Mouse (Mus musculus) olfactory bulb, adult 2 months (tissue): ENCODE measurements around the gene Ppp2r2c. TPM values are rescaled to one million over a fixed set of nuclear protein-coding genes. Genes with fewer than 3 reads are reported as not detected.

Experiments used
- H3K27ac ChIP-seq: fragments of 200-500 bp; 2 replicates; pipeline ENCODE4 v1.5.1; 2012; ENCODE audit warnings: low read depth, low read length; ENCODE audit not compliant: insufficient read depth
- H3K4me1 ChIP-seq: fragments of 200-500 bp; 2 replicates; pipeline ENCODE4 v1.6.1; 2012; ENCODE audit warnings: low read length; ENCODE audit not compliant: control insufficient read depth, insufficient read depth
- H3K4me3 ChIP-seq: fragments of 200-500 bp; 2 replicates; pipeline ENCODE4 v1.5.1; 2012; ENCODE audit warnings: mild to moderate bottlenecking, low read depth, low read length, moderate library complexity; ENCODE audit not compliant: insufficient read depth
- CTCF ChIP-seq: fragments of 200-500 bp; IDR thresholded peaks from 2 replicates; pipeline ENCODE4 v1.5.1; 2012; ENCODE audit warnings: low read depth, mild to moderate bottlenecking, low read length, moderate library complexity; ENCODE audit not compliant: insufficient read depth
- POLR2A ChIP-seq: fragments of 200-500 bp; IDR thresholded peaks from 2 replicates; pipeline ENCODE4 v1.6.1; 2012; ENCODE audit warnings: mild to moderate bottlenecking, low read depth, low read length, moderate library complexity; ENCODE audit not compliant: insufficient read depth
- WGBS: fragments of 180-500 bp; shearing (Covaris S2); methylation state at CpG from one replicate; pipeline ENCODE4 v1.1.7; 2018; 5-methylcytosine and 5-hydroxymethylcytosine counted together
- polyA plus RNA-seq: library from polyadenylated mRNA; stranded (reverse); fragments of >200 nt; gene quantifications from 2 replicates; pipeline ENCODE4 v1.2.4, GENCODE M21; 2012; ENCODE audit warnings: low replicate concordance; ENCODE audit not compliant: missing spikeins, insufficient read depth, insufficient read length

Ppp2r2c gene
- polyA plus RNA-seq, 1 experiment: 124 TPM

GRCm38 (mm10) chr5:36839032-36839431, 29.3 kb upstream of the Ppp2r2c start:
- Histone ChIP-seq H3K4me1 (peaks cover 2% of the 10 kb centered on the region; the same call in 1 of the 2 replicates), H3K27ac (no peak overlapping the region), H3K4me3 (no peak overlapping the region)
- TF ChIP-seq CTCF (no peak), POLR2A (no peak)
- 78% methylated on average over 2 of the region's 2 CpGs for WGBS

DNA sequence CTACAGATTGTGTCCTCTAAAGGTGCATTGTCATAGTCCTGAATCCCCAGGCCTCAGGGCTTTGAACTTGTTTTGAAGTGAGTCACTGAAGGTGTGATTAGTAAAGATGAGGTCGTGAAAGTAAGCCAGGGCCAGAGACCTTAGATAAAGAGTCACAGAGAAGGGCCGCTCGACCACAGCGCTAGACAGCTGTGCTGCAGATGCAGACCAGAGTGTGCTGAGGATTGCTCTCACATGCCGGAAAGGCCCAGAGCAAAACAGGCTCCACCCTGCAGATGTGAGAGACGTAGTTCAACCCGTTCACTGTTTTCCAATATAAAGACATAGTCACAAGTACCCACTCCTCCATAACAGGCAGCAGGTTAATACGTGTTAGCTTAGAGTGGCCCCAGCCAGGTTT, 28.7 kb upstream of the Ppp2r2c start:
- no peak overlapping the region for H3K27ac ChIP-seq
- peaks cover 7% of the 10 kb centered on the region for H3K4me1 ChIP-seq
- no peak overlapping the region for H3K4me3 ChIP-seq
- 74% methylated on average over 8 of the region's 8 CpGs for WGBS
- TF ChIP-seq CTCF: no peak

DNA sequence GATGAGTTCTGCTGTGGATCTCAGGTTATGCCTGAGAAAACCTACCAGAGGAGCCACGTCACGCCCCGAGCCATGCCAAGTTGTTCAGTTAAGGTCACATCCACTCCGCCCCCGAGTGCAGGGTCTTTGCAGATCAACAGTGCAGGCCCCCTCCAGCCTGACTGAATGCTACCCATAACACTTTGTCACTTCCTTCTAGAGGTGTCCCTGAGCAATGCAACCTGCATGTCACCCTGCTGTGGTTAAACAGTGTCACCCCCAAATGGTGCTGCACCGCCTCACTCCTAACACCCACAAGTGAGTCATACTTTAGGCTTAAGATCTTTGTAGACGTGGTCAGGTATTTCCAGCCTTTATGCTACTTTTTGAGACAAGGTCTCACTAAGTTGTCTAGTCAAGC, 28.2 kb upstream of the Ppp2r2c start:
- Histone ChIP-seq H3K4me1 (peaks cover 12% of the 10 kb centered on the region), H3K4me3 (no peak overlapping the region), H3K27ac (no peak overlapping the region)
- TF ChIP-seq CTCF (no peak), POLR2A (no peak)
- WGBS: 84% methylated on average over 7 of the region's 7 CpGs

GRCm38 (mm10) chr5:36841701-36842100, 26.6 kb upstream of the Ppp2r2c start:
- TF ChIP-seq CTCF: no peak
- TF ChIP-seq POLR2A: no peak
- Histone ChIP-seq H3K4me1 (peaks cover 12% of the 10 kb centered on the region), H3K27ac (no peak overlapping the region), H3K4me3 (no peak overlapping the region)
- WGBS: 42% methylated on average over 1 of the region's 1 CpGs

DNA sequence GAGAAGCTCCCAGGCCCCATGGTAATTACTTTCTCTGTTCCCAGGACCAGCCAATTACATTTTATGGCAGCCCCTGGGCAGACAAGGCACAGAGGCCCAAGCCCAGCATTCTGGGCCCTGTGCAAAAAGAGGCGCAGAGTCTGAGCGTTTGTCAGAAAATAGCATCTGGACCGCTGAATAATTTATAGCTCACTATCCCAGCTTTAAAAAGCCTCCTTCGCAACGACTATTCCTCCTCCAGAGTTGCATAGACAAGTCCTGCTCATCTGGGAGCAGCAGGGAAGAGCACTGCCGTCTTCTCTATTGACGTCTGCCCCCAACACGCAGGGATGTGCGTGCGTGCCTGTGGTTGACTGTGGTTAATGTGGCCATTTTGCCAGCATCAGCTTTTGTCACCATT, 23.8 kb upstream of the Ppp2r2c start:
- TF ChIP-seq POLR2A (no peak), CTCF (no peak)
- peaks cover 12% of the 10 kb centered on the region for H3K4me1 ChIP-seq
- no peak overlapping the region for H3K4me3 ChIP-seq
- no peak overlapping the region for H3K27ac ChIP-seq
- 47% methylated on average over 10 of the region's 10 CpGs for WGBS

DNA sequence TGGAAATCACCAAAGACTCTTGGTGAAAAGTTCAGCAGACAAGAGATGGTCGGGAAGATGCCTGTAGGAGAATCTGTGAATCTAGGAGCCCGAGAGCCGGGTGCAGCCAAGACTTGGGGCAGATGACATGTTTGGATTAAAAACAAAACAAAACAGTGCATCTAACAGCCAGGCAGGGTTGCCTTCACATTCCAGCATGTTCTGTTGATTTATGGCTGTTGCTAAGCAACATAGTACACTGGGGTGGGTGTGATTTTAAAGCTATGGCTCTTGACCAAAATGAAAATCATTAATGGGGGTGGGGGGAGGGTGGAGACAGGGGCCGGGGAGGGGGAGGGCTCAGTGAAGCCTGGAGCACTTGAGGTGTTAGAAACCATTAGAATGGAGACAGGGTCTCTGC, 16.7 kb upstream of the Ppp2r2c start:
- Histone ChIP-seq H3K4me1 (no peaks in the 10 kb centered on the region), H3K27ac (no peak overlapping the region), H3K4me3 (no peak overlapping the region)
- TF ChIP-seq CTCF (no peak), POLR2A (no peak)
- WGBS: 36% methylated on average over 4 of the region's 4 CpGs

GRCm38 (mm10) chr5:36855180-36855579, 13.1 kb upstream of the Ppp2r2c start:
- H3K4me3 ChIP-seq: no peak overlapping the region
- no peak for TF ChIP-seq POLR2A
- TF ChIP-seq CTCF: no peak
- no peaks in the 10 kb centered on the region for H3K4me1 ChIP-seq
- H3K27ac ChIP-seq: no peak overlapping the region
- 85% methylated on average over 3 of the region's 3 CpGs for WGBS

GRCm38 (mm10) chr5:36856529-36856928, 11.8 kb upstream of the Ppp2r2c start:
- H3K4me1 ChIP-seq: no peaks in the 10 kb centered on the region
- no peak overlapping the region for H3K27ac ChIP-seq
- no peak overlapping the region for H3K4me3 ChIP-seq
- no peak for TF ChIP-seq POLR2A
- TF ChIP-seq CTCF: no peak
- WGBS: 90% methylated on average over 7 of the region's 7 CpGs

GRCm38 (mm10) chr5:36857546-36857945, 10.8 kb upstream of the Ppp2r2c start:
- WGBS: 57% methylated on average over 5 of the region's 5 CpGs
- H3K27ac ChIP-seq: no peak overlapping the region
- TF ChIP-seq POLR2A (no peak), CTCF (no peak)
- no peak overlapping the region for H3K4me3 ChIP-seq
- no peaks in the 10 kb centered on the region for H3K4me1 ChIP-seq

DNA sequence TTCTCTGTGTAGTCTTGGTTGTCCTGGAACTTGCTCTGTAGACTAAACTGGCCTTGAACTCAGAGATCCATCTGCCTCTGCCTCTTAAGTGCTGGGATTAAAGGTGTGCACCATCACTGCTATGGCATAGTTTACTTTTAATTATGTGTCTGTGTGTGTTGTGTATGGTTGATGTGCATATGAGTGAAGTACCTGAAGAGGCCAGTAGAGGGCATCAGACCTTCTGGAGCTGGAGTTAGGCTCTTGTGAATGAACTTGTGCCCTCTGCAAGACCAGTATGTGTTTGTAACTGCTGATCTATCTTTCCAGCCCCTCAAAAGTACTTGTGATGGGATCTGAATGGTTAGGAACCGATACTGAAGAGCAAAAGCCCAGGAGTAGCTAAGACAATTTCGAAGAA, 7.2 kb upstream of the Ppp2r2c start:
- WGBS: 90% methylated on average over 2 of the region's 2 CpGs
- Histone ChIP-seq H3K4me3 (no peak overlapping the region), H3K27ac (no peak overlapping the region), H3K4me1 (no peaks in the 10 kb centered on the region)
- TF ChIP-seq POLR2A (no peak), CTCF (no peak)
